31 mouse cellular contexts compared by ENCODE assay signal in genomic region chr9:13225872-13226271, GRCm38 (mm10).
"Had no signal": no experiment of that assay in that cellular context is flagged by ENCODE, and none has a peak within 500 bp of the region (broad histone marks: within the 10 kb centered on the region; RNA-seq: fewer than 3 reads in every experiment).

No protein-coding gene starts in this region.

- DNase-seq: heart, postnatal 10 days; heart, postnatal 14 days; heart, postnatal 36 days; heart, postnatal 4 days; kidney, adult 11 months; kidney, adult 18-20 months; kidney, adult 2 months; kidney, adult 8-10 months; kidney, adult 9 months; kidney, postnatal 10 days; kidney, postnatal 14 days; kidney, postnatal 25 days; kidney, postnatal 36 days; kidney, postnatal 4 days; layer of hippocampus, adult 9-11 months; layer of hippocampus, postnatal 36 days had no signal

- H3K36me3 ChIP-seq: heart, embryonic 10.5 days; heart, embryonic 12.5 days; heart, embryonic 13.5 days; heart, embryonic 15.5 days; hindbrain, embryonic 10.5 days; hindbrain, embryonic 12.5 days; hindbrain, embryonic 13.5 days; hindbrain, embryonic 15.5 days; intestine, embryonic 15.5 days; kidney, embryonic 15.5 days had no signal

- H3K27me3 ChIP-seq: heart, embryonic 12.5 days; heart, embryonic 13.5 days; heart, embryonic 15.5 days; hindbrain, embryonic 12.5 days; hindbrain, embryonic 13.5 days; hindbrain, embryonic 15.5 days; intestine, embryonic 15.5 days; kidney, embryonic 15.5 days had no signal

- H3K9ac ChIP-seq: heart, embryonic 12.5 days; heart, embryonic 13.5 days; heart, embryonic 15.5 days; hindbrain, embryonic 12.5 days; hindbrain, embryonic 13.5 days; hindbrain, embryonic 14.5 days; hindbrain, embryonic 15.5 days; intestine, embryonic 15.5 days; kidney, embryonic 15.5 days had no signal

- H3K4me1 ChIP-seq: heart, embryonic 10.5 days; heart, embryonic 12.5 days; heart, embryonic 13.5 days; heart, embryonic 15.5 days; hindbrain, embryonic 13.5 days; hindbrain, embryonic 15.5 days; intestine, embryonic 15.5 days had no signal

- H3K4me3 ChIP-seq: heart, embryonic 10.5 days; heart, embryonic 12.5 days; heart, embryonic 13.5 days; heart, embryonic 15.5 days; hindbrain, embryonic 10.5 days; hindbrain, embryonic 12.5 days; hindbrain, embryonic 13.5 days; hindbrain, embryonic 15.5 days; intestine, embryonic 15.5 days; kidney, embryonic 15.5 days; layer of hippocampus, adult 2 months; left cerebral cortex, adult 2 months had no signal

- H3K9me3 ChIP-seq: heart, embryonic 10.5 days; heart, embryonic 15.5 days; hindbrain, embryonic 10.5 days; hindbrain, embryonic 12.5 days; hindbrain, embryonic 13.5 days; hindbrain, embryonic 15.5 days; intestine, embryonic 15.5 days; kidney, embryonic 15.5 days had no signal

- H3K27ac ChIP-seq: heart, embryonic 10.5 days; heart, embryonic 13.5 days; heart, embryonic 15.5 days; hindbrain, embryonic 10.5 days; hindbrain, embryonic 12.5 days; hindbrain, embryonic 13.5 days; hindbrain, embryonic 14.5 days; hindbrain, embryonic 15.5 days; hindbrain, postnatal 0 days; intestine, embryonic 15.5 days; kidney, embryonic 15.5 days; kidney, postnatal 0 days; layer of hippocampus, adult 2 months; left cerebral cortex, adult 2 months had no signal
